20 mouse cellular contexts compared by ENCODE assay signal in genomic region chr1:170035575-170035974, GRCm38 (mm10).
"Had no signal": no experiment of that assay in that cellular context is flagged by ENCODE, and none has a peak within 500 bp of the region (broad histone marks: within the 10 kb centered on the region; RNA-seq: fewer than 3 reads in every experiment).

No protein-coding gene starts in this region.

- DNase-seq: kidney, adult 2 months; kidney, postnatal 10 days; kidney, postnatal 36 days; layer of hippocampus, postnatal 36 days; lung, adult 18-20 months; lung, postnatal 10 days; lung, postnatal 36 days; right cerebral cortex, adult 18-20 months; right cerebral cortex, postnatal 25 days; spleen, adult 18-20 months; thymus, postnatal 25 days had no signal

- ATAC-seq: midbrain, embryonic 15.5 days had no signal

- H3K4me3 ChIP-seq: left cerebral cortex, adult 2 months; liver, embryonic 15.5 days; lung, embryonic 15.5 days; midbrain, embryonic 12.5 days; midbrain, embryonic 15.5 days; neural tube, embryonic 12.5 days; neural tube, embryonic 15.5 days; stomach, embryonic 15.5 days had no signal

- H3K36me3 ChIP-seq: liver, embryonic 15.5 days; lung, embryonic 15.5 days; midbrain, embryonic 12.5 days; midbrain, embryonic 15.5 days; neural tube, embryonic 12.5 days; neural tube, embryonic 15.5 days; stomach, embryonic 15.5 days had no signal

- H3K9me3 ChIP-seq: liver, embryonic 15.5 days; lung, embryonic 15.5 days; midbrain, embryonic 12.5 days; midbrain, embryonic 15.5 days; neural tube, embryonic 12.5 days; neural tube, embryonic 15.5 days; stomach, embryonic 15.5 days had no signal

- H3K4me2 ChIP-seq: liver, embryonic 11.5 days; liver, embryonic 15.5 days; lung, embryonic 15.5 days; midbrain, embryonic 12.5 days; midbrain, embryonic 15.5 days; neural tube, embryonic 12.5 days; neural tube, embryonic 15.5 days; stomach, embryonic 15.5 days had no signal

- H3K27ac ChIP-seq: left cerebral cortex, adult 2 months; liver, embryonic 15.5 days; lung, embryonic 15.5 days; midbrain, embryonic 12.5 days; midbrain, embryonic 15.5 days; neural tube, embryonic 12.5 days; neural tube, embryonic 15.5 days; stomach, embryonic 15.5 days had no signal

- H3K9ac ChIP-seq: liver, embryonic 15.5 days; lung, embryonic 15.5 days; midbrain, embryonic 12.5 days; midbrain, embryonic 15.5 days; neural tube, embryonic 12.5 days; neural tube, embryonic 15.5 days; stomach, embryonic 15.5 days had no signal

- H3K27me3 ChIP-seq: liver, embryonic 15.5 days; lung, embryonic 15.5 days; midbrain, embryonic 12.5 days; midbrain, embryonic 15.5 days; neural tube, embryonic 12.5 days; neural tube, embryonic 15.5 days; stomach, embryonic 15.5 days had no signal

- H3K4me1 ChIP-seq: liver, embryonic 15.5 days; lung, embryonic 15.5 days; midbrain, embryonic 12.5 days; midbrain, embryonic 15.5 days; neural tube, embryonic 12.5 days; neural tube, embryonic 15.5 days; stomach, embryonic 15.5 days had no signal
